Mouse (Mus musculus) cortical plate, adult 2 months (tissue): Measurements from ENCODE around the gene Ms4a10. TPM values are rescaled to one million over a fixed set of nuclear protein-coding genes. Genes with fewer than 3 reads are reported as not detected.

Source experiments
- H3K27ac ChIP-seq: fragments of 200-500 bp; 2 replicates; pipeline ENCODE4 v1.5.1; 2012; ENCODE audit warnings: low read length, control low read depth, inconsistent platforms; ENCODE audit not compliant: insufficient read depth
- H3K4me1 ChIP-seq: fragments of 200-500 bp; 2 replicates; pipeline ENCODE4 v1.6.1; 2011; ENCODE audit warnings: low read length; ENCODE audit not compliant: control insufficient read depth, insufficient read depth
- H3K4me3 ChIP-seq: fragments of 200-500 bp; 2 replicates; pipeline ENCODE4 v1.5.1; 2011; ENCODE audit warnings: mild to moderate bottlenecking, low read length, control low read depth; ENCODE audit not compliant: insufficient read depth
- CTCF ChIP-seq: fragments of 200-500 bp; IDR thresholded peaks from 2 replicates; pipeline ENCODE4 v1.5.1; 2011; ENCODE audit warnings: mild to moderate bottlenecking, control low read depth, low read length; ENCODE audit not compliant: insufficient read depth; ENCODE audit errors: extremely low read depth
- POLR2A ChIP-seq: fragments of 200-500 bp; IDR thresholded peaks from 2 replicates; pipeline ENCODE4 v1.6.1; 2011; ENCODE audit warnings: mild to moderate bottlenecking, low read length, control low read depth; ENCODE audit not compliant: insufficient read depth; ENCODE audit errors: extremely low read depth
- polyA plus RNA-seq: library from polyadenylated mRNA; depleted of rRNA; stranded (reverse); fragments of >200 nt; gene quantifications from 2 replicates; pipeline ENCODE4 v1.2.3, GENCODE M21; 2012; rRNA removed

Ms4a10 gene
- polyA plus RNA-seq, 1 experiment, result not detected

GRCm38 (mm10) chr19:10921058-10921457 lies 53.4 kb downstream of the Ms4a10 start:
- H3K4me3 ChIP-seq, result no peak overlapping the region
- TF ChIP-seq POLR2A, result no peak
- TF ChIP-seq CTCF, result no peak
- H3K27ac ChIP-seq, result no peak overlapping the region
- no peaks in the 10 kb centered on the region for H3K4me1 ChIP-seq

- Histone ChIP-seq H3K4me1 (no peaks in the 10 kb centered on the region), H3K27ac (no peak within 1 kb of the TSS), H3K4me3 (no peak within 1 kb of the TSS)
- TF ChIP-seq CTCF (no peak), POLR2A (no peak)
These were observed 53.9 kb downstream of the Ms4a10 start, which contains the start of gene Zp1 for GRCm38 (mm10) chr19:10920532-10920931. Zp1 (minus strand) TSS chr19:10920632.

GRCm38 (mm10) chr19:10918321-10918991 lies 56.0 kb downstream of the Ms4a10 start:
- Histone ChIP-seq H3K4me3 (no peak overlapping the region), H3K4me1 (no peaks in the 10 kb centered on the region), H3K27ac (no peak overlapping the region)
- TF ChIP-seq CTCF (no peak), POLR2A (no peak)

GRCm38 (mm10) chr19:10916506-10916905 lies 58.0 kb downstream of the Ms4a10 start:
- no peak for TF ChIP-seq CTCF
- TF ChIP-seq POLR2A, result no peak
- Histone ChIP-seq H3K27ac (no peak overlapping the region), H3K4me3 (no peak overlapping the region), H3K4me1 (no peaks in the 10 kb centered on the region)

GRCm38 (mm10) chr19:10914870-10915269 lies 59.6 kb downstream of the Ms4a10 start:
- H3K4me3 ChIP-seq, result no peak overlapping the region
- TF ChIP-seq POLR2A (no peak), CTCF (no peak)
- no peak overlapping the region for H3K27ac ChIP-seq
- no peaks in the 10 kb centered on the region for H3K4me1 ChIP-seq

- Histone ChIP-seq H3K4me1 (no peaks in the 10 kb centered on the region), H3K27ac (no peak overlapping the region)
- no peak for TF ChIP-seq POLR2A
- TF ChIP-seq CTCF, result no peak
These were observed 60.2 kb downstream of the Ms4a10 start for GRCm38 (mm10) chr19:10914291-10914690.

More at GRCm38 (mm10) chr19:10914291-10914690, 60.2 kb downstream of the Ms4a10 start:
- no peak overlapping the region for H3K4me3 ChIP-seq

Other genes starting within 250 kb of the Ms4a10 start
- 0.08 TPM in 2 replicates for gene Cd5, start 235.7 kb downstream of the Ms4a10 start, polyA plus RNA-seq
- gene Cd6, start 144.6 kb downstream of the Ms4a10 start, polyA plus RNA-seq, result 5.8 and 6.0 TPM in 2 replicates
- 1.3 and 2.3 TPM in 2 replicates for gene Slc15a3, start 134.9 kb downstream of the Ms4a10 start, polyA plus RNA-seq
- 200 and 216 TPM in 2 replicates for gene Tmem132a, start 104.7 kb downstream of the Ms4a10 start, polyA plus RNA-seq
- 61.9 and 63.5 TPM in 2 replicates for gene Tmem109, start 92.7 kb downstream of the Ms4a10 start, polyA plus RNA-seq
- 219 and 221 TPM in 2 replicates for gene Prpf19, start 79.4 kb downstream of the Ms4a10 start, polyA plus RNA-seq
- gene Zp1, start 54.0 kb downstream of the Ms4a10 start, polyA plus RNA-seq, result not detected in 2 replicates
- gene Ptgdr2, start 37.5 kb downstream of the Ms4a10 start, polyA plus RNA-seq, result 0.11 and 0.21 TPM in 2 replicates
- 5.0 and 5.5 TPM in 2 replicates for gene Ccdc86, start 25.4 kb downstream of the Ms4a10 start, polyA plus RNA-seq
- gene Ms4a15, start 18.6 kb upstream of the Ms4a10 start, polyA plus RNA-seq, result not detected in 2 replicates
- gene Ms4a18, start 43.4 kb upstream of the Ms4a10 start, polyA plus RNA-seq, result not detected in 2 replicates
- gene Ms4a8a, start 106.4 kb upstream of the Ms4a10 start, polyA plus RNA-seq, result 0.11 and 0.13 TPM in 2 replicates
- not detected in 2 replicates for gene 1700017D01Rik, start 156.2 kb upstream of the Ms4a10 start, polyA plus RNA-seq
- gene 1700025F22Rik, start 190.7 kb upstream of the Ms4a10 start, polyA plus RNA-seq, result not detected in 2 replicates
- gene Ms4a13, start 222.1 kb upstream of the Ms4a10 start, polyA plus RNA-seq, result not detected in 2 replicates